Mouse (Mus musculus) limb, embryonic 11.5 days (tissue): Measurements from ENCODE around the gene Kif24. TPM values are rescaled to one million over a fixed set of nuclear protein-coding genes. Genes with fewer than 3 reads are reported as not detected.
"Not testable (repeated sequence)": the region's sequence is repeated elsewhere in the genome, so short reads cannot be mapped to it uniquely, and the experiment has no call there.

ENCODE experiments used
- ATAC-seq: fragments of 200-750 bp; cut with Nextera tagmentation; 2 replicates; pipeline ENCODE4 v1.8.0; 2017; ENCODE audit warnings: low read depth; ENCODE audit not compliant: insufficient number of reproducible peaks, low FRiP score, low TSS enrichment
- DNase-seq: peaks from one replicate; pipeline ENCODE4 v3.0.0-alpha.2; 2015; ENCODE audit warnings: low spot score
- H3K27ac ChIP-seq: fragments of 300-500 bp; sonication (generic); replicated peaks from 2 replicates; pipeline ENCODE4 v1.5.1; 2014; ENCODE audit warnings: low read depth, mild to moderate bottlenecking, low read length
- H3K27me3 ChIP-seq: fragments of 300-500 bp; sonication (generic); 2 replicates; pipeline ENCODE4 v1.6.1; 2014; ENCODE audit warnings: mild to moderate bottlenecking, low read length, mixed read lengths; ENCODE audit not compliant: control insufficient read depth, insufficient read depth
- H3K36me3 ChIP-seq: fragments of 300-500 bp; sonication (generic); 2 replicates; pipeline ENCODE4 v1.6.1; 2014; ENCODE audit warnings: mild to moderate bottlenecking, low read length, moderate library complexity, mixed read lengths; ENCODE audit not compliant: control insufficient read depth, insufficient read depth
- H3K4me1 ChIP-seq: fragments of 300-500 bp; sonication (generic); 2 replicates; pipeline ENCODE4 v1.6.1; 2014; ENCODE audit warnings: low read length, mixed read lengths; ENCODE audit not compliant: control insufficient read depth, insufficient read depth
- H3K4me2 ChIP-seq: fragments of 300-500 bp; sonication (generic); 2 replicates; pipeline ENCODE4 v1.6.1; 2014; ENCODE audit warnings: low read depth, mild to moderate bottlenecking, moderate library complexity; ENCODE audit not compliant: severe bottlenecking
- H3K4me3 ChIP-seq: fragments of 300-500 bp; sonication (generic); 2 replicates; pipeline ENCODE4 v1.5.1; 2014; ENCODE audit warnings: low read depth, low read length
- H3K9ac ChIP-seq: fragments of 300-500 bp; sonication (generic); 2 replicates; pipeline ENCODE4 v1.6.1; 2014; ENCODE audit warnings: mild to moderate bottlenecking, low read length
- H3K9me3 ChIP-seq: fragments of 300-500 bp; sonication (generic); 2 replicates; pipeline ENCODE4 v1.6.1; 2016; ENCODE audit warnings: low read length; ENCODE audit not compliant: control insufficient read depth
- WGBS: fragments of 180-500 bp; shearing (Covaris S2); extraction: QIAGEN DNeasy Blood & Tissue Kit; methylation state at CpG from one replicate; pipeline ENCODE4 v1.1.7; 2014; 5-methylcytosine and 5-hydroxymethylcytosine counted together
- polyA plus RNA-seq: library from polyadenylated mRNA; unstranded; fragments of >200 nt; fragmentation: Nextera tagmentation; extraction: Ambion mirVana; gene quantifications from 2 replicates; pipeline ENCODE4 v1.2.1, GENCODE M21; 2014

Gene Kif24
- polyA plus RNA-seq, 1 experiment from 2014 or later, result 7.4 TPM

- not testable (repeated sequence) for H3K4me1 ChIP-seq, H3K9me3 ChIP-seq, ATAC-seq, H3K4me2 ChIP-seq, DNase-seq, H3K27me3 ChIP-seq, H3K36me3 ChIP-seq, H3K4me3 ChIP-seq, H3K27ac ChIP-seq, H3K9ac ChIP-seq
- 75% methylated on average over 3 of the region's 3 CpGs for WGBS
Observed at GRCm38 (mm10) chr4:41463051-41463738, 1.5 kb downstream of the Kif24 start.

GRCm38 (mm10) chr4:41460690-41461089 is 4.0 kb downstream of the Kif24 start:
- H3K27me3 ChIP-seq, result no peaks in the 10 kb centered on the region
- no peak overlapping the region for H3K27ac ChIP-seq
- H3K4me2 ChIP-seq, result no peak overlapping the region
- no peak overlapping the region for H3K9ac ChIP-seq
- H3K9me3 ChIP-seq, result no peaks in the 10 kb centered on the region
- H3K36me3 ChIP-seq, result no peaks in the 10 kb centered on the region
- no peaks in the 10 kb centered on the region for H3K4me1 ChIP-seq
- no peak overlapping the region for H3K4me3 ChIP-seq
- ATAC-seq, result no peak
- DNase-seq, result no peak
- 91% methylated on average over 1 of the region's 1 CpGs for WGBS

GRCm38 (mm10) chr4:41447595-41447994 is 17.1 kb downstream of the Kif24 start:
- Histone ChIP-seq H3K9ac (no peak overlapping the region), H3K27ac (no peak overlapping the region), H3K4me2 (no peak overlapping the region), H3K27me3 (no peaks in the 10 kb centered on the region), H3K36me3 (peaks cover 3% of the 10 kb centered on the region; the same call in 1 of the 2 replicates), H3K4me3 (no peak overlapping the region), H3K9me3 (no peaks in the 10 kb centered on the region), H3K4me1 (no peaks in the 10 kb centered on the region)
- WGBS, result 96% methylated on average over 3 of the region's 3 CpGs
- ATAC-seq, result no peak
- no peak for DNase-seq

- peaks cover 3% of the 10 kb centered on the region; the same call in 1 of the 2 replicates for H3K36me3 ChIP-seq
- no peak overlapping the region for H3K9ac ChIP-seq
- no peak overlapping the region for H3K4me3 ChIP-seq
- no peaks in the 10 kb centered on the region for H3K4me1 ChIP-seq
- DNase-seq (no peak), ATAC-seq (no peak)
- no peaks in the 10 kb centered on the region for H3K27me3 ChIP-seq
- H3K4me2 ChIP-seq, result no peak overlapping the region
- H3K9me3 ChIP-seq, result no peaks in the 10 kb centered on the region
- H3K27ac ChIP-seq, result no peak overlapping the region
- 63% methylated on average over 4 of the region's 4 CpGs for WGBS
Observed at GRCm38 (mm10) chr4:41442790-41443302, 21.8 kb downstream of the Kif24 start.

GRCm38 (mm10) chr4:41438931-41439330 is 25.8 kb downstream of the Kif24 start:
- Histone ChIP-seq H3K4me1 (no peaks in the 10 kb centered on the region), H3K9ac (no peak overlapping the region), H3K4me3 (no peak overlapping the region), H3K4me2 (no peak overlapping the region), H3K27me3 (no peaks in the 10 kb centered on the region), H3K36me3 (no peaks in the 10 kb centered on the region), H3K9me3 (no peaks in the 10 kb centered on the region), H3K27ac (no peak overlapping the region)
- DNase-seq (no peak), ATAC-seq (no peak)
- 92% methylated on average over 5 of the region's 5 CpGs for WGBS

GRCm38 (mm10) chr4:41416966-41417365 is 47.7 kb downstream of the Kif24 start:
- Histone ChIP-seq H3K9ac (no peak overlapping the region), H3K4me1 (no peaks in the 10 kb centered on the region), H3K27me3 (no peaks in the 10 kb centered on the region), H3K9me3 (no peaks in the 10 kb centered on the region), H3K4me3 (no peak overlapping the region), H3K36me3 (no peaks in the 10 kb centered on the region), H3K27ac (no peak overlapping the region), H3K4me2 (no peak overlapping the region)
- DNase-seq, result no peak
- no peak for ATAC-seq

- Histone ChIP-seq H3K27ac (no peak overlapping the region), H3K9me3 (no peaks in the 10 kb centered on the region), H3K4me2 (no peak overlapping the region), H3K4me3 (no peak overlapping the region), H3K4me1 (no peaks in the 10 kb centered on the region), H3K36me3 (no peaks in the 10 kb centered on the region; the same call in 1 of the 2 replicates), H3K27me3 (no peaks in the 10 kb centered on the region), H3K9ac (no peak overlapping the region)
- WGBS, result 86% methylated on average over 1 of the region's 1 CpGs
- ATAC-seq (no peak), DNase-seq (no peak)
Observed at GRCm38 (mm10) chr4:41409341-41409740, 55.3 kb downstream of the Kif24 start.

- no peak for DNase-seq
- no peak overlapping the region for H3K27ac ChIP-seq
- no peak overlapping the region for H3K4me2 ChIP-seq
- no peaks in the 10 kb centered on the region; the same call in 1 of the 2 replicates for H3K36me3 ChIP-seq
- no peaks in the 10 kb centered on the region for H3K27me3 ChIP-seq
- no peaks in the 10 kb centered on the region for H3K4me1 ChIP-seq
- no peak overlapping the region for H3K4me3 ChIP-seq
- no peak overlapping the region for H3K9ac ChIP-seq
- H3K9me3 ChIP-seq, result no peaks in the 10 kb centered on the region
- no peak for ATAC-seq
- WGBS, result 93% methylated on average over 2 of the region's 2 CpGs
Observed at GRCm38 (mm10) chr4:41407353-41407752, 57.3 kb downstream of the Kif24 start.

- DNase-seq (no peak), ATAC-seq (no peak)
- 92% methylated on average over 9 of the region's 9 CpGs for WGBS
- H3K4me1 ChIP-seq, result no peaks in the 10 kb centered on the region
- H3K4me2 ChIP-seq, result no peak overlapping the region
- H3K9ac ChIP-seq, result no peak overlapping the region
- no peaks in the 10 kb centered on the region for H3K9me3 ChIP-seq
- no peaks in the 10 kb centered on the region for H3K27me3 ChIP-seq
- H3K4me3 ChIP-seq, result no peak overlapping the region
- H3K27ac ChIP-seq, result no peak overlapping the region
- H3K36me3 ChIP-seq, result no peaks in the 10 kb centered on the region; the same call in 1 of the 2 replicates
Observed at GRCm38 (mm10) chr4:41406597-41406996, 58.1 kb downstream of the Kif24 start.
